Mouse (Mus musculus): ENCODE results near the gene Gjd3.
A peak's percentile ranks its signal among the peaks of the same experiment; 100 is the strongest.
"Not testable (repeated sequence)": the region's sequence is repeated elsewhere in the genome, so short reads cannot be mapped to it uniquely, and the experiment has no call there.

Gene Gjd3

DNA sequence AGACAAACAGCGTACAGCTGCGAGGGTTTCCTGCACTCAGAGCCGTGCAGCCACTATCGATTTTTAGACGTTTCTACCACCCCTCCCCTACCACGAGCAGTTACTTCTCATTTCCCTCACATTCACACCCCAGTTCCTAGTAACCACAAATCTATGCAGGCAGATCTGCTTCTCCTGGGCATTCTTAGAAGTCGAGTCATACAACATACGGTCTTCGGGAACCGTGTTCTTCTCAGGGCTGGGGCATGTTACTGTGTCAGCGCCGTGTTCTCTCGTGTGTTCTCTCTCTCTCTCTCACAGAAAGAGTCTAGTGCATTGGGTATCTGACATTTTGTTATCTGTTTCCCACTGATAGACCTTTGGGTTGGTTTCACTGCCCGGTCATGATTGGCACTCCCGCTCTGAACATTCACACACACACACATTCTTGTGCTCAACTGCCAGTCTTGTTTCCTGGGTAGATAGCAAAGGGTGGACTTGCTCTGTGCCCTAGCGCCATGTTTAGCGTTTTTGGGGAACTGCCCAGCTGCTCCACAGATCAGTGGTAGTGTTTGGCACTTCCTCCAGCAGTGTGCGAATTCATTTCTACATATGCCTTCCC, 34.7 kb downstream of the Gjd3 start:
- DNase-seq (ENCODE audit: low spot score): peak; percentile 48

DNA sequence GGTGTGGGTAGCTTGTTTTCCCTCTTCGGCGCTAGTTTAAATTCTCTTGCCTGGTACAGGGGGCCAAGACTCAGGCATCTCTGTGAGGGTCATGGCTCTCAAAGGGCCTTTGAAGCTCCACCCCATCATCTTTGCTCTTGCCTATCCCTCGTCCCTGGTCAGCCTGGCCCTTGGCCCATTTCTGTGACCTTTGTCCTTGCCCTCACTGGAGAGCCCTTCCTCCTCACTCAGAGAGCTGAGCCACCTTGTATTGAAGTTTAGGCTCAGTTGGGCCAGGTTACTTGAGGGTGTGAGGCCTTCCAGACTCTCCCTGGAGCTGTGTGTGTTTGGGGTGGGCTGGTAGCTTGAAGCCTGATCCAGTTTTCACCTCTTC, 37.2 kb downstream of the Gjd3 start:
- no peak for DNase-seq (ENCODE audit: low spot score)

DNA sequence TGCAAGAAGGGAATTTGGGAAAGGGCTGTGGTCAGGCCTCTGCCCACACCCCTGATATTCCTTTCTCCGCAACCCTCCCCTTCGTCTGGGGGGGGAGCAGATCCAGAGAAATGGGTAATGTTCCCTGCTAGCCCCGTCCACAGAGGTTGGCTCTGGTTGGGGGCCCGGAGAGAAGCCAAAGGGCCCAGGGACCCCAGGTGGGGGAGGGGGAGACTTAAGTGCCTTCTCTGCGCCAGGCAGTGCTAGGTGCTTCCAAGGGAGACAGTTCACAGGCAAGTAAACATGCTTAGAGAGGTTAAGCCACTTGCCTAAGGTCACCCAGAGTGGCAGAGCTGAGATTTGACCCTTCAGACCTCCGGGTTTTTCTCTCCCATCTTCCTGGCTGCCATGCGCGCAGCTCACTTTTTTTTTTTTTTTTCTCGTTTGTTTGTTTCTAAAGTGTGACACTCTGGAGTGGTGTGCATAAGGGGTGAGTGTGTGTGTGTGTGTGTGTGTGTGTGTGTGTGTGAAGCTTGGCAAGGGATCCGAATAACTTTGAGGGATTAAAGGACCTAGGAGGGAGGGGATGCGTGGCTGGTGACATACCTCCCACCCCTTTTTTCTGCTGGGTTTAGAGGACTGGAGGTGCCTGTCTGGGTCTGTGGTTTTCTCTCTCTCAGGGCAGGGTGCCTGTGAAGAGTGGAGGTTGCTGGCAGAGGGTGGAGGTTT, 37.8 kb downstream of the Gjd3 start:
- no peak for DNase-seq (ENCODE audit: low spot score)

DNA sequence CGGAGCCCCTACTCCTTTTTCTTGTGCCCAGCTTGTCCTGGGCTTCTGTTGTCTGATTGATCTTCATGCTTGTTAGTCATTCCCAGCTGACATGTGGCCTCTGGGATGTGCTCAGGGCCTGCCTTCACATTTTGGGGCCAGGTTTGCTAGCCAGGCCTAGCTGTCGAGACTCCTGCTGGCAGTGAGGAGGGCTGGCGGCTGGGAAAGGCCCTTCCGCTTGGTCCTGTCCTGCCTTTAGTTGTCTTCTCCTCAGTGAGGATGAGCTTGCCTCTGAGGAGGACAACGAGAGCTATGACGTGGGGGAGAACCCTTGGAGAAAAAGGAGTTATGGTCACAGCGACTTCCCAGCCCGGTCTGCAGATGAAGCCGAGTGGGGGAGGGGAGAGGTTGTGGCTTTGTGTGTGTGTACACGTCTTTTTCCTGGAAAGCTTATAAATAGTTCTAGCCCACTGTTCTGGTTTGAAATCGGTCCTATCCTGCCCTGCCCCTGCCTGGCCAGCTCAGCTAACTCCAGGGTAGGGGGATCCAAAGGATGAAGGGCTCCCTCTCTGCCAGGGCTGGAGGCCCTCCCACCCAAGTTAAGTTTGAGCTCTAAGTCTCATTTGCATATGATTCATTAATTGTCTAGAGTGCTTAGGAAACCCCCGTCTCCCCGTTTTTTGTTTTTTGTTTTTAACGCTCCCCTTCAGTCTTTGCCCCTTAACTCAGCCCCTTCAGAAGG, 38.9 kb downstream of the Gjd3 start:
- DNase-seq (ENCODE audit: low spot score): no peak

DNA sequence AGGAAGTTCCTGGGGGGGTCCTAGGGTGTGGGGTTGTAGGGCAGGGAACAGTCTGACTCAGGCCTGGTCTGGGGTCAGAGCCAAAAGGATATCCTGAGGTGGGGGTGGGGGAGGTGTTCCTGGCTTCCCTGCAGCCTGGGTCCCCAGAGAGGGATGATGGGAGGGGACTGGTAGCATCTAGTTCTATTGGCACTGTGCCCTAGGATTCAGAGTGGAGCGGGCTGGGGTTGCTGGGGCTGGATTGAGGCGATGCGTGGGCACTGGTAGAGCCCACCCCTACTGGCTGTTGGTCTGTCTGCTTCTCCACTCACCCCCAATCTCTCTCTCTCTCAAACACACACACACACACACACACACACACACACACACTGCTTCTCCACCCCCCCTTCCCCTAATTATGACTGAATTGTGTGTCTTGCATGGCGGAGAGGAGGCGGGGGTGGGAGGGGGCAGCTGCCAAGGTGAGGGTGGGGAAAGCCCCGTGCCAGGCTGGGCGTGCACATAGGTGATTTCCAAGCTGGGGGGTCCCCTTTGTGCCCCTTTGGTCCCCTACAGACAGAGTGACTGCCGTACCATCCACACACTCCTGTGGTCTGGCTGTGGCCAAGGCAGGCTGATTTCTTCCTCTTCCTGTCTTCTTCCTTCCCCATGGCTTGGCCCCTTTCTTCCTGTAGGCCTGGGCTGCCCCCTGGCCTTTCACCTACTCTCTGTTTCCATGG, 39.7 kb downstream of the Gjd3 start:
- no peak for DNase-seq (ENCODE audit: low spot score)

DNA sequence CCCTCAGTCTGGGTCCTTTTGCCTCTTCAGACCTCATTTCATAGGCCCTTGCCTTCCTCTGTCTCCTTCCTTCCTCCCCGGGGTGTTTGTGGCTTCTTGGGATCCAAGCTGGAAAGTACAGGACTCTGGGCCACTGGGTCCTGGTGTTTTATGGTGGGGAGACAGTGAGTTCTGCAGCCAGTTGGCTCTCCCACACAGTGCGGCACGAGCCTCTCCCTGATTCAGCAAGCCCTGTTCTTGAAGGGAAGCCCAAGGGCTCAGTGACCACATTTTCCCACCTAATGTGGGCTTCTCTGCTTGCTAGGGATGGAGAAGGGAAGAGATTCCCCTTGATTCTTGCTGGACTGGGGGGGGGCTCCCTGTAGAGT, 40.3 kb downstream of the Gjd3 start:
- DNase-seq (ENCODE audit: low spot score): no peak

DNA sequence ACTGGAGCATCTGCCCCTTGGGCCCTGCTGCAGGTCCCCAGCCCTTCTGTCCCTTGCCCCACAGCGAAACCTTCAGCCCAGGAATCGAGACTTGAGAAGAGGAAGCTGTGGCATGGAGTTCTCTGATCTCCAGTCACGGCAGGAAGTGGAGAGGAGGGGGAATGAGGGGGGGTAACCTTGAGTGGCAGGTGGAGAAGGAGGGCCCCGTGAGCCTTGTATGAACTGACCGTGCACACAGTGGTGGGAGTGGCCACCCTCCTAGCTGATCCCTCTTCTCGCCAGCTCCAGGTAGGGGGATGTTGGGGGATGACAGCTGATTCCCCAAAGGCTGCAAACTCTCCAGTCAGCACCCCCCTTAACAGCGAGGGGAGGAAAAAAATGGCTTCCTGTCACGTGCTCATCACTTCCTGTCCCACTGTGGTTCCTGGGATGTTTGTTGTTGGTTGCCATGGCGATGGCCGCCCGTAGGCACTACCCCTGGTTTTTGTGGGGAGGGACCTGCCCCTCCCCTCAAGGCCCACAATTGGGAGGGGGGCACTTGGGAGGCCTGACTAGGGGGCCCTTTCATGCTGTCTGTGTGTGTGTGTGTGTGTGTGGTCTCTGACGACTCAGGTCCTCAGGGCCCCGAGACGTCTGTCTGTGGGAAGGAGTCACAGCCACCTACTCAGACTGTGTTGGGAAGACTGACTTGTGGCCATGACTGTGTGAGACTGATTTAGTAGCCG, 40.8 kb downstream of the Gjd3 start:
- DNase-seq (ENCODE audit: low spot score): peak; percentile 72

DNA sequence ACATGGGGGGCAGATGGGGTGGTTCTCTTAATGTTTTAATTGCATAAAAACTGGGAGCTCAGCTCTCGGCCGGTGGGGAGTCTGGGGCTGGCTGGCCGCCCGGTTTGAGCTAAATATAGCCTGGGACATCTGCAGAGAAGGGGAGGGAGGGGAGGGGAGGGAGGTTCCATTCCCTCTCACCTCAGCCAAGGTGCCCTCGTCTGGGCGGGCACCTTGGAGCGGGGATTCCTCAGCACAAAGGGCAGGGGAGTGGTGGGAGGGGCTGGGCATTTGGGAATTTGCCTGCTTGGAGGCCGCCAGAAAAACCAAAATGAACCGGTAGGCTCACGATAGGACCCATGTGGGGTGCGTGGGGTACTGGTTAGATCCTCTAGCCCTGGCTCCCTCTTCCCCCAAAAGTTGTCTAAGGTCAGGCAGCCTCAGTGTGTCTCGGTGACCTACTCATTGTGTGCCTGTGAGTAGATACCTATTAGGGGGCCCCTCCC, 41.4 kb downstream of the Gjd3 start:
- no peak for DNase-seq (ENCODE audit: low spot score)

DNA sequence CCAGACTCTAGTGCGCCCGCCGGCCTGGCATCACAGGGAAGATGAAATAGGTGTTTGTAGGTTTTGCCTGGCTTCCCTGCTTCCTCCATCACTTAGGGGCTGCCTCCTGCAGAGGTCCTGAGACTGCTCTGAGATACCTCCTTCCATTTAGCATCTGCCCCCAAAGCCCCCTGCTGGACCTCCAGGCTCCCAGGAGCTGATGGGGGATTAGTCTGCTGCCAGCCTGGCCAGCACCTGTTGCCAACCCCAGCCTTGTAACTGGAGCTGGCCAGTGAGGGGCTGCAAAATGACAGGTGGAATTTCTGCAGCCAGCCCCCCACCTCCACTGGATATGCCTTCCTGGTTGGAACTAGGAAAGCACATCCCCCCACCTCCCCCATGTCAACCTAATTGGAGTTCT, 42.0 kb downstream of the Gjd3 start:
- no peak for DNase-seq (ENCODE audit: low spot score)

DNA sequence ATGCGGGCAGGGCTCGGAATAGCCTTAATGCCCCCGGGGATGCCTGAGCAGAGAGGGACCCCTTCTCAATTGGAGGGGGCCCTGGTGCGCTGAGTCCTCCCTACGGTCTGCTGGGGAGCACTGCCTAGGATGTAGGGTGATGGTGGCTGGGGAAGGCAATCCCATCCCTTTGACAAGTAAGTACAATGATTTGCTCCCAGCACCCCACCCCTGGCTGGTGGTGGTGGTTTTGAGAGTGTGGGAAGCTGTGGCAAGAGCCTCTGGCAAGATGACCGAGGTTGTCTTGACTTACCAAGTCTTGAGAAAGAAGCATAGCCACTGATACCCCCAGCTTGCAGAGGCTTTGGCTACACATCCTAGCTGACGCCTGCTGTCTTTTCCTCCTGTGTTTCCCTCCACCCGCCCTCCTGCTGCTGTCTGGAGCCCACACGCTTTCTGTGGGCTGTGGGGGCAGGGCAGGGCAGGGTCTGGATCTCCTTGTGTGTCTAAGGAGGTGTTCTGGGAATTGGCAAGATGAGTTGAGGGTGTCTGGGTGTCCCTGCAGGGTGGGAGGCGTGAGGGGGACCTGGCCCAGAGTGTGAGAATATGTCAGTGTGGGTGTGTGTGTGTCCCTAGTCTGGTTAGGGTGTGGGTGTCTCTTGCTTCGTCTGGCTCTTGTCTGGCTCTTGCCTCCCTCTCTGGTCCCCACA, 42.7 kb downstream of the Gjd3 start:
- DNase-seq (ENCODE audit: low spot score): no peak

DNA sequence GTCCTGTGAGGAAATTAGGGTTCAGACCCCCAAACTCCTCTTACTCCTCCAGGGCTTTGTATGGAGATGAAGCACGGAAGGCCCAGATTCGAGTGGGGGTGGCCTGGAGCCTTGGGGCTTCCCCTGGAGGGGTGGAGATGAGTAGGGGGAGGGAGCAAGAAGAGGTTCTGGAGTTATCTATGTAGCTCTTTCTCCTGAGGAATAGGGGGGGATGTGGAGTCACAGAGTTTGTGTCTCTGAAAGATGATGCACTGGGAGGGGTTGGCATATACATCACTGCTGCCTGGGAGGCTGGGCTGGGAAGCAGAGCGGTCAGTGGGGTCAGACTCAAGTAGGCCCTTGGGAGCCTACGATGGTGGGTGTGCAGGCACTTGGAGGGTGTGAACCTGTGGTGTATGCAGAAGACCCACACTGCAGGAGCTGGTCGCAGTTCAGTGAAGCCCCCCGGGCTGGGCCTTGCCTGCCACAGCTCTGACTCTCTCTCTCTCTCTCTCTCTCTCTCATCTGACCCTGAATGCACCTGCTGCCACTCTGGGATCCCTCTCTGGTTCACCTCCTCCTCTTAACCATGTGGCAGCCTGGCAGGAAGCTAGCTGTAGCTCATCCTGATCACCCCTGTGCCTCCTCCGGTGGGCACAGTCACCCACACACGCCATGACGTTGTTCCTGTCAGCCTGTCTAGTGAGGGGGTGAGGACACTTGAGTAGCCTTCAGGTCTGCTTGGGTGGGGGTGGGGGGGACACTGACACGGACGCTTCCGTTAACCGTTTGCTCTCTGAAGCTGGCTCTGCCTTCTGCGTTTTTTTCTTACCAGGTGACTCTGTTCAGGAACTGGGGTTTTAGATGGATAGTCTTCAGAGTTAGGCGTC, 43.5 kb downstream of the Gjd3 start:
- DNase-seq (ENCODE audit: low spot score): no peak

DNA sequence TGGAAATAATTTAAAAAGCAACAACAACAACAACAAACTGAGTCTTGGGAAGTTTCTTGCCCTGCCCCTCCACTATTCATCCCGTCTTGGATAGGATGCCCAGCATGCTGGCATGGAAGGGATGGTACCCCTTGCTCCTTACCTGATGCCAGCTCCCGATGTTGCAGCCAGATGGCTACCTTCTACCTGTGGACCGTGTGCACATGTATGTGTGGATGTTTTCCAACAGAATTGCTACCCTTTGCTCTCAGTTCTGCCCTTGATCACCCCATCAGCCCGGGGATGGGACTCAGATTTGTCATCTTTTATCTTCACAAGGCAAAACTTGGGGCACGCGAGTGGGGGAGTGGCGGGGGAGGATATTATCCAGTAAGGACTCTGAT, 44.1 kb downstream of the Gjd3 start:
- DNase-seq (ENCODE audit: low spot score): no peak

DNA sequence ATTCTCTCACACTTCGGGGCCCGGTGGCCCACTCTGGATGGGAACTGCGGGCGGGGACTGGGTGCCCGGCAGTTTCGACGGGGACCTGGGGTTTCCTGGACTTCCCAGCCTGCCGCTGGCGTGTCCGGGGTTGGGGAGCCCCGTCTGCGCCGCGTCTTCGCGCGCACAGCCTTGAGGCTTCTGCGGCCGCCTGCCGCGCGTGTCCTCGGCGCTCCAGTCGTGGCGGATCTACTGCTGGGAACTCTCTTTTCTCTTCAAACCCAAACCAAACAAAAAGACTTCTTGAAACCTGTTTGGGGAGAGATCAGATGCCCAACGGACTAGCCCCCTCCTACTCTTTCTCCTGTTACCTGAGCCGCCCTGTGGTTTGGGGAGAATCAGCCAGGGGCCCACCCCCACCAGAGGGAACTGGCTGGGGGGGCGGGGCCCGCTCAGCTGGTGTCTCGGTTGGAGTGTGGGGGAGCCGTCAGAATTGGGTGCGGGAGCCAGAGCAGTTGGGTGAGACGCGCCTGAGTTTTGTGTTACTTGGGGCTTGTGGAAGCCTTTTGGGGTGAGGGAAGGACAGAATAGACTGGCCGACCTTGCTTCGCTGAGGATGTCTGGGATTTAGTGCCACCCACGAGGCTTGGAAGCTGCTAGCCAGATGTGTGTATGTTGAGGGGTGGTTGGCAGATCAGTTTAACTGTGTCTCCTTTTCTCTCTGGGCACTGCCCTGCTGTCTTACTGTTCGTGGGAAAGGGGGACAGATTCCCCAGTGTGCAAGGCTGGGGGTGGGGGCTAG, 44.7 kb downstream of the Gjd3 start:
- DNase-seq (ENCODE audit: low spot score): no peak

DNA sequence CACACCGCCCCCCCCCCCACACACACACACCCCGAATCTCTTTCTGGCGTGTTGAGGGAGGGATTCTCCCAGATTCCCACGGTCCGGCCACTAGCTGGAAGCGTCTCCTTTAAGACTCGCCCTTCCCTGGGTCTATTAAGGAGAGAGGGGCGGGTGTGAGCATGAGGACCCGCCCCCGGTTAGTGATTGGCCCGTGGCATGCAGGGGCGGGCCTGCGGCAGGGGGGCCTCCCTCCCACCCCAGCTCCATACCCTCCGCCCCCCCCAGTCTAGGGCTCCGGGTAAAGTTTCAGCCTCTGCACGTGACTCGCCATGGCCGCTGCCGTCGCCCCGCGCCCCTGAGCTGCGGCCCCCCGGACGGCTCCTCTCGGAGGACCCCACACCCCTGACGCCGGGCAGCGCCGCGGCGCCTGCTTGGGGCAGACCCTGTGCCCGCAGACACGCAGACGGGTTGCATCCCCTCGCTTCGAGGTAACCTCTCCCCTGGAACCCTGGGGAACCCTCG, 45.4 kb downstream of the Gjd3 start:
- peak; percentile 53 for DNase-seq (ENCODE audit: low spot score)

DNA sequence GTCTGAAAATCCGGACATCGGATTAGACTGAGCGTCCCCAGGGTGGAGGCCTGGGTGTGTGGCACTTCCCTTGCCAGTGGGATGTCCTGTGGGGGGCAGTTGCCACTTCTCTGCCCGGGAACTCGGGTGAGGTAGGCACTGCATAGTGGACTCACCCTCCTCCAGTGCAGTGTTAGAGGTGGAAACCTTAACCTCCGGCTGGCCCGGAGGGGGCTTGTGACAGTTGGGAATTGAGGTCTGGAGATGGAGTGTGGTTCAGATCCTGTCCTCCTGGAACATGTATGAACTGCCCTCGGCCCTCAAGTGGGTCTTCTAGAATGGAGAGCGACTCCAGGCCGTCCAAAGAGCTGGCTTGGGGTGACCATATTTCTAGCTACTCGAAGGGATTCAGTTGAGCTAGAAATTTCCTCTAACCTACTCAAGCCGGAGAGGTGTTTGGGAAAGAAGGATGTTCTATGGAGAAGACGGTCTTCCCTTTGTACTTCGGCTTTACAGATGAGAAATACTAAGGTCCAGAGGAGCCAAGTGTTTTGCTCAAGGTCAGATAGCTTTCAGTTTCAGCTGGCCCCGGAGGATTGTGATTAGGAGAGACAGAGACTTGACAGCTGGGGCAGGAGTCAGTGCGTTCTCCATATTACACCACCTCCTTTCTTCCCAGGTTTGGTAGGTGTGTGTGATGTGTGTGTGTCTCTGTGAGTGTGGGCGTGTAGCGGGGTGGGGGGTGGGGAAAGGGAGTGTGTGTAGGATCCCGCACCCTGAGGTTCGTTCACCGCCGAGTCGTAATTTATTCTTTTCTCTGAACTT, 46.0 kb downstream of the Gjd3 start:
- no peak for DNase-seq (ENCODE audit: low spot score)

DNA sequence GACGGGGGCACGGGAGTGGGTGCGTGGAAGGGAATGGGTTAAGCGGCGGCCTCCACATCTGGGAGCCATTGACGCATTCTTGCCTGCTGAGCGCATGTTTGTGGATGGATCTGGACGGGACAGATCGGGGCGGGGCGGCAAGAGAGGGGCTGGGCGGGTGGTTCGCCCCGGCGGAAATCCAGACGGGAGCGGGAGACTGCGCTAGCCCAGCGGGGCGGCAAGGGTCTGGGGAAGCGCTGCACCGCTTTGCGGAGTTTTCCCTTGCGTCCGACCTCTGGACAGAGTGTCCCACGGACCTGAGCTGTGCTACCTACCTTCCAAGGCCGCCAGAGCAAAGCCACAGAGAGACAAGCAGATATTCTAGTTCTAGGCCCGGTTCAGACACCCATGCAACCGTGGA, 46.6 kb downstream of the Gjd3 start:
- DNase-seq (ENCODE audit: low spot score): no peak

DNA sequence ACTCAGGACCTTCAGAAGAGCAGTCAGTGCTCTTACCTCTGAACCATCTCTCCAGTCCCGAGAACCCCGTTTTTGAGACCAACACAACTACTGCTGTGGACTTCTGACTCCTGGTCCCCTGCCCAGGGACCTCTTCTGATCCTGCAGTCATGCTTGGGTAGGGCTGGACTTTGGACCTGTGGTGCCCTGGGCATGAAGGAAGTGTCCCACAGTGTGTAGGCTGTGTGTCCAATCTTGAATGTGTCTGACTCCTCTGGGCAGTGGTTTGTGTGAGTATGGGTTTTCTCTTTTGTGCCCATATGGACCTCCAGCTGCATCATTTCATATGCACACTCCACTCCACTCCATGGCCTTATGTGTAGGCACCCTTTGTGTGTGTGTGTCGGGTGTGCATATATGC, 47.7 kb downstream of the Gjd3 start:
- no peak for DNase-seq (ENCODE audit: low spot score)

DNA sequence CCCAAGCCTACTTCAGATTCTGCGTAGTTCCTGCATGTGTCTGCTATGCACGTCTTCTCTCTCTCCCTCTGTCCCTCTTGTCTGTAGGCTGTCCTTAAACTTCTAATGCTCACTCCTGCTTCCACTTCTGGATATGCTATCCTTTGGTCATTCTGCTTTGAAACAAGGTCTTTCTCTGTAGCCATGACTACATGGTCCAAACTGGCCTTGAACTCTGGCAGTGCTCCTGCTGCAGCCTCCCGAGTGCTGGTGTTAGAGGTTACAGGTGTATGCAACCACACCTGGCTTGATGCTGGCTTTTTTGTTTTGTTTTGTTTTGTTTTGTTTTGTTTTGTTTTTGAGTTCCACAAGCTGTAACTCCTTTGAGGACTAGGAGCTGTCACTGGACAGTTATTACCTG, 48.4 kb downstream of the Gjd3 start:
- DNase-seq (ENCODE audit: low spot score): no peak

DNA sequence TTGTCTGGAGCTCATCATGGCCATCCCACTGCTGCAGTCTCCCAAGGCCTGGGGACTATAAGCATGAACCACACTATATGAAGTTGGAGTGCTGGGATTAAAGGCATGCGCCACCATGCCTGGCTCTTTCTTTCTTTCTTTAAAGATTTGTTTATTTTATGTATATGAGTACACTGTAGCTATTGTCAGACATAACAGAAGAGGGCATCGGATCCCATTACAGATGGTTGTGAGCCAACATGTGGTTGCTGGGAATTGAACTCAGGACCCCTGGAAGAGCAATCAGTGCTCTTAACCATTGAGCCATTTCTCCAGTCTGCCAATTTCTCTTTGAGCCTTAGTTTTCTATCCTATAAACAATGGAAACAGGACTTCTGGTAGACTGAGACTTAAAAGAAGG, 49.0 kb downstream of the Gjd3 start:
- not testable (repeated sequence) for DNase-seq (ENCODE audit: low spot score)
